Mouse (Mus musculus) CH12F3 (cell line): Measurements from ENCODE around the gene Tmem207.
"Not testable (repeated sequence)": the region's sequence is repeated elsewhere in the genome, so short reads cannot be mapped to it uniquely, and the experiment has no call there.

Experiments used
- in situ Hi-C: fragments of 300-500 bp; cut with MboI; formaldehyde crosslinking; loops from 2 replicates; pipeline ENCODE4 v1.14.3; 2020; ENCODE audit warnings: low sequenced_read_pairs

Tmem207 gene

DNA sequence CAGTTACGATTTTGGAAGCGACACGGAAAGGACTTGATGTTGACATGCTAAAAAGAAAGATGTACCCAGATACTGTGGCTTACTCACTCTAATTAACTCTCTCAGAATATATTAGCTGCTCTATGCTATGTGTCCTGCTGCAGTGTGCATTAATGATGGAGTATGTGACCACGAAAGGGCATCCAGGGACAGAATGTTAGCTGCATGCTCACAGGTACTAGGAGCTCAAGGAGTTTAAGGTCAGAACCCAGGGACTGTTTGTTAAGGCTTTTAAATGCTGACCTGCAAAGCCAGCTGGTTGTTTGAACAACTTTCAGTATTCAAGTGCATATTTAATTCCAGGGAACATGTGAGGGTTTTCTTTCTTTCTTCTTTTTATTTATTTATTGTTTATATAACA is at the start of gene Tmem207:
Gene Tmem207 (minus strand): TSS at position 101 of the 400 bp plus-strand sequence.
- in situ Hi-C loops: loop anchor here (10.0 kb wide), 1 partner anchor 292 kb away; no protein-coding TSS in a partner anchor

GRCm38 (mm10) chr16:26574173-26574572 is 47.6 kb upstream of the Tmem207 start:
- in situ Hi-C loops: no loop called here

DNA sequence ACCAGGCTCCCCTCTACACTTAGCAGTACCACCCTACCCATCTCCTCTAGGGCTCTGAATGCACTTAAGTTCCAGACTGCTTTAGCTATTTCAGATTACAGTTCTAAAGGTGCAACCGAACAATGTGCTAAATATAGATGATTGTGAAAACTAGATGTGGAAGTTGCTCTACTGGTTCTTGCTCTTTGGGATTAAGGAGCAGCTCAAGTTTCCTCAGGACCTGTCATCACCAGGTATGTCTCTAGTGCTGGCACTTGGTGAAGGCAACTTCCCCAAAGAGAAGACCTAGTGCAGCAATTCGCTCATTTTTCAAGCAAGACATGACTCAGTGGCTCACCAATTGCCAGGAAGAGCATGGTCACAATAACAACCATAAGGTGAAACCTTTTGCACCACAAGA is 45.3 kb upstream of the Tmem207 start:
- in situ Hi-C loops: no loop called here

- in situ Hi-C loops: no loop called here
Measured at GRCm38 (mm10) chr16:26569387-26569978, 42.9 kb upstream of the Tmem207 start.

DNA sequence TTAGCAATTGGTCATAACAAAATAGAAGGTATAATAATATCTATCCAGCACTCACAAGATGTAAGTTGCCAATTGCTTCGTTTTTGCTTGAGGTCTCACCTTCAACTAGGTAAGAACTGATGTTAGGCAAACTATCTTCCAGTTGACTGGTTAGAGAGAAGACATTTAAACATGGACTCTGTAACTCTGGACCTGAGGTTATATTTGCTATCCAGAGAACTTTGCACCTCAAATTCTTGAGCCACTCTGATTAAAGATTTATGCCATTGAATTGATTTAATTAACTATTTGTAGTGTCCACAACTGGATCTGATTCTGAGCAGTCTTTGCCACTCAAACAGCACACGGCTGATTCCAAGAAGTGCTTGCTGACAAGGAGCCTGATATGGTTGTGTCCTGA is 36.2 kb upstream of the Tmem207 start:
- in situ Hi-C loops: no loop called here

DNA sequence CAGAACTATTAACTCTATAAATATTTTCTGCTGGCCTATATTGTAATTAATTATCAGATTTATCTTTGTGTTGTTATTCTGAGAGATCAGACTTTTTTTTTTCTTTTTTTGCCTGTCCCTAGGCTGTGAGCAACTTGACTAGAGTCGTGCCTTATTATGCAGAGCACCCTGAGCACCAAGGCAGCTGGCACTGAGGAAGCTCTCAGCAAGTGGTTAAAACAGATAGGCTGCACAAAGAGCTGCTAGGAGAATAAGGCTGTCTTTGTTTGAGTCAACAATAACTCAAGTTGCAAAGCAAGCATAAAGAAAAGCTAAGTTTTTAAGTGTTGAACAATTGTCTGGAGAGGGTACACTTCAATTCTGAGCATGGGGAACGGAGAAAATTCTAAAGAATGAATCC is 35.2 kb upstream of the Tmem207 start:
- in situ Hi-C loops: no loop called here

- in situ Hi-C loops: no loop called here
Measured at GRCm38 (mm10) chr16:26558797-26559196, 32.2 kb upstream of the Tmem207 start.

- in situ Hi-C loops: no loop called here
Measured at GRCm38 (mm10) chr16:26552234-26552633, 25.7 kb upstream of the Tmem207 start.

DNA sequence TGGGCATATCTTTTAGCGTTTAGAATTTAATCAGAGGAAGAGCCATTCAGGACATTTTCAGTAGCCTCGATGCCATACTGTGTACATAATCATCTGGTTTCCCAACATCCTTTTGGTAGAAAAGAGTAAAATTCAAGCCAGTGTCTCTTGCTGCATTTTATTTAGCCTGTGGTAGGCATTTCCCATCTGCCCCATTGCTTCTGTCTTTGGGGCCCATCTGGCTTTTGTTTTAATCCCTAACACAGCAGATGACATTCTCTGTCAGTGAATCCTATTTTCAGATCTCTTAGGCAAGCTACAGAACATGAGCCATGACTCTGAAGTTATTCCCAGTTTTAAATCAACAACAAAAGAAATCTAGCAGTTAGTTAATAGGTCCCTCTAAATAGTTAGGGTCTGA is 22.7 kb upstream of the Tmem207 start:
- in situ Hi-C loops: no loop called here

GRCm38 (mm10) chr16:26546879-26547206 is 20.3 kb upstream of the Tmem207 start:
- in situ Hi-C loops: no loop called here

DNA sequence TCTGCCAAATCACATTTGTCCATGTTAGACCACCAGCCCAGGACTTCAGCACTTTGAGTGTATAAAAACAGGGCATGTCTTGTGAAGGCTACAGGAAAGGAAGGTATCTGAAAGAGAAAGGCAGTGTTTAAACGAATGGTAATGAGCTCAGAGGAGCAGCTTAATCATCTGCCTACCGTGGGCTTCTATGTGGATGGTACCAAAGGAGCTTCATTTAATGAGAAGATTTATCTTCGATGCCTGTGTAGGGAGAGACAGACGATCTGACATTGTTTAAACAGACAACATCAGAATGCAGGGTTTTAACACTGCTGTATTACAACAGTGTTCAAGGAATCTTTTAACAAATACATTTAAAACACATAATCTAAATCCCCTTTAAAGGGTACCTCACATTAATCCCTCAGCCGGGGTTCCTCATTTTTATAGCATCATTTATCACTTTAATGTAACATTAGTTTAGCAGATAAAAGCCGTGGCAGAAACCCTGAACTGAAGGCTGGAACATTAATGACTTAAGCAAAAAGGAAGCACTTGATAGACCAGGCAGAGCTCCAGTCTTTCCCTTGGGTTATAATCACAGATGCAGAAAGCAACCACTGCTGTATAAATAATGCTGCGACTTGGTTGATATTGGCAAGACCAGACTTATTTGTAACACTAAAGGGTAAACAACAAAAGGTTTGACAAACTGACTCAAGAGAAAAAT is 19.8 kb upstream of the Tmem207 start:
- in situ Hi-C loops: no loop called here

GRCm38 (mm10) chr16:26532287-26532686 is 5.7 kb upstream of the Tmem207 start:
- in situ Hi-C loops: no loop called here

DNA sequence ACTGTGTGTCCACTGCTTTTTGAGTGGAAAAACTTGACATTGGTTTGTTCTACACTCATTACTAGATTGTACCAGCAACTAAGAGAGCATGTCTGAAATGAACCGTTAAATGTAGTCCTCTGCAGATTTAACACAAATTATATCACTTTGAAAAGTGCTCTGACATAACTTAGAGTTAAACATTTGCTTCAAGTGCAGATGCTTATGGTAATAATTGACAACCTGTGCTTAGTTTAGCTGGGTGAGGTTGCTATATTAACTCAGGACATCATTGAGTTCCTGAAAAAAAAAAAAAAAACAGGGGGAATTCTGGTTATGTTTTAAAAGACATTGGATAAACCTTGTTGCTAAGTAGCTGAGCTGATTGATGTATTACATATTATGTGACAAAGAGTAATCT is 3.9 kb upstream of the Tmem207 start:
- in situ Hi-C loops: no loop called here

- in situ Hi-C loops: loop anchor here (10.0 kb wide), 1 partner anchor 293 kb away; no protein-coding TSS in a partner anchor
Measured at GRCm38 (mm10) chr16:26527931-26528666, 1.5 kb upstream of the Tmem207 start.

- in situ Hi-C loops: loop anchor here (10.0 kb wide), 1 partner anchor 291 kb away; no protein-coding TSS in a partner anchor
Measured at GRCm38 (mm10) chr16:26525832-26526231, 737 bp downstream of the Tmem207 start.

DNA sequence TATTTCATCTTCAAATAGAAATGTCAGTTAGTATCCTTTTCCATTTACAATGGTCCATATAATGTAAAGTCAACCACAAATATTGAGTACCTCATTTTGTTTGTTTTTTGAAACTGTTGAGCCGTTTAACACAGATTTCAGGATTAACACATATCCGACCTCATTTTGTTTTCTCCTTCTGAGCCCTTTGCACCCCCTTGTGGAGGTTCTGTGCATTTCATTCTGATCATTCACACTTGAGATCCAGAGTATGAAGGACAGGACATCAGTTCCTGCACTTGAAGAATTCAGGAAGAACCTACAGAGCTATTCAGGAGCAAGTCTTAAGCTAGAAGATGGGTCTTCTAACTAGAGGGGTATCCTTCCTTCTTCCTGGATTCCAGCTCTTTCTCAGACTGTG is 7.0 kb downstream of the Tmem207 start:
- in situ Hi-C loops: no loop called here

DNA sequence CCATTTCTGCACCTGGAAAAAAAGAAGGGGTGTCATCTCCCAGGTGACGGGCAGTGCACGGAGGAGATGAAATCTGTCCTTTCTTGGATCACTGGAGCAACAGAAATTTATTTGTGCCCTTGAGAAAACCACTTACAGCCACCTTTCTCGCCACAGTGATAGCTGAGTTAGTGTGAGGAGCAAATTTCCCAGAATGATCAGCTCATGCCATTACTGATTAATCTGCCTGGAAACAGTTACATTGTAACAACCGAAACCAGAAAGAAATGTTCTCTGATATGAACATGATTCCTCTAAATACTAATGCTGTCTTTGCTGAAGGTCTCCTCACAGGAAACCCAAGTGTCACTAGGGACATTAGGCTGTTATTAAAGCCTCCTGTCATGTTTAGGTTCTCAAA is 21.6 kb downstream of the Tmem207 start:
- in situ Hi-C loops: no loop called here

DNA sequence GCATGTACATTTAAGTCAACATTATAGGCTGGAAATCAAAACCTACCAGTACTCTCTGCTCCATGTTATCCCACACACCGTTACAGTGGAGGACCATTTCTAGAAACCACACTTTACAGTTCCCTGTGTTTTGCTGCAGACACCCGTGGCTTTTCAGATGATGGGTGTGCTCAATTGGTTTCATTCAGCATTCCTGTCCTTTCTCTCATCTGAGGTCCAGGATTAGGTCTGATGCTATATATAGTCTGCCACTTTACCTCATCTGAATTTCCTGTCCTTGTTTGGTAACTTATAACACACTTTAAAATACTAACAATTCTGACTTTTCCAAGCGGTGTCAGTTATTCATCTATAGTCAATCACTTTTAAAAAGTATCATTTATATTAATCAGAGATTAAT is 25.8 kb downstream of the Tmem207 start:
- in situ Hi-C loops: no loop called here

DNA sequence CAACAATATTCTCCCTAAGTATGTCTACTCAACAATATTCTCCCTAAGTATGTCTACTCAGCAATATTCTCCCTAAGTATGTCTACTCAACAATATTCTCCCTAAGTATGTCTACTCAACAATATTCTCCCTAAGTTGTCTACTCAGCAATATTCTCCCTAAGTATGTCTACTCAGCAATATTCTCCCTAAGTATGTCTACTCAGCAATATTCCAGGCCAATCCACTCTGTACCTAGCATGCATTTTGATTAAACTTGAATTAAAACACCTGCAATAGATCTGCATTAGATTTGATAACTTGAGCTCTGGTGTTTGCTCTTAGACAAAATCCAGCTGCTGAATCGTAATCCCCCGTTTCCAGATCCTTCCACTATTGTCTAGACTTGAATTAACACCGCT is 26.9 kb downstream of the Tmem207 start:
- in situ Hi-C loops: not testable (repeated sequence)

- in situ Hi-C loops: no loop called here
Measured at GRCm38 (mm10) chr16:26495721-26496120, 30.8 kb downstream of the Tmem207 start.

DNA sequence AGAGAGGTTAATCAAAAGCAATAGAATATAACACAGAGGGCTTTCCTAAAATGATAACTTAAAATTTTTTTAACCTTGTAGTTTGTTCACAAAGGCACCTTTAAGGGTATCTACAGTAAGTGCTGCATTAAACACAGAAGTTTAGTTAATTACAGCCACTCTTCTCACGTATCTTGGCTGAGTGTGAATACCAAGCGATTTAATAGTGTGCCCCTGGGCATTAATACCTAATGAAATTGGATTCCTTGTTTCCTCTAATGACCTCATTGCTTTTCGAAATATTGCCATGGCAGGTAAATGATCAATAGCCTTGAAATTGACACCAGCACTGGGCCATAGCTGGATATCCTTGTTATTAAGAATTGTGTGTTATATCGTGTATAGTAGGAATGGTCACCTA is 55.3 kb downstream of the Tmem207 start:
- in situ Hi-C loops: no loop called here

DNA sequence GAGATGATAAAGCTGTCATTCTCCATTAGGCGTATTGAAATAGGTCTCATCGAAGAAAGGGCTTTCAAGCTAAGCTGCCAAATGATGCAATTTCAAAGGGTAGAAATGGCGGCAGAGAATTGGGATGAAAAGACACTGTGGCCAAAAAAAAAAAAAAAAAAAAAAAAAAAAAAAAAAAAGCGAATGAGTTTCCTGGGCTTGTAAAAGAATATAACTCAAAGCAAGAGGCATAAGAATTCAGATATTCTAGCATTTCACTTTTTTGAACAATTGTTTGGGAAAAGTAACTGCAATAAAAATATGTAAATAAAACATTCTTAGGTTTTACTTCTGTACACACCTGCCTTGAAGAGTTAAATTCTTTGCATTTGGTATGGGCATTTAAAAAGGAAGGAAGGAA is 60.0 kb downstream of the Tmem207 start:
- in situ Hi-C loops: no loop called here
